Mouse (Mus musculus): Measurements from ENCODE around the gene Nr1h2.

Nr1h2 gene

DNA sequence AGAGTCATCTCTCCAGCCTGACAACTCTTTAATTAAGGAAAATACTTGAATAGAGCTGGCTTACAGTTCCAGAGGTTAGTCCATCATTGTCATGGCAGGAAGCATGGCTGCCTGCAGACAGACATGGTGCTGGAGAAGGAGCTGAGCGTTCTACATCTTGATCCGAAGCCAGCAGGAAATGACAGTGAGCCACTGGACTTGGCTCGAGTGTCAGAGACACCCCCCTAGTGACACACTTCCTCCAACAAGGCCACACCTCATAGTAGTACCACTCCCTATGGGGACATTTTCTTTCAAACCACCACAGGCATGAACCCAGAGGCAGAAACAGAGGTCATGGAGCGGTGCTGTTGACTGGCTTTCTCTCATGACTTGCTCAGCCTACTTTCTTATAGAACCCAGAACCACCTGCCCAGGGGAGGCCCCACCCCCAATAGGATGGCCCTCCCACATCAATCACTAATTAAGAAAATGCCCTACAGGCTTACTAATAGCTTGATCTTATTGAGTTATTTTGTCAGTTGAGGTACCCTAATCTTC lies 30.6 kb upstream of the Nr1h2 start:
- DNase-seq, result no peak

DNA sequence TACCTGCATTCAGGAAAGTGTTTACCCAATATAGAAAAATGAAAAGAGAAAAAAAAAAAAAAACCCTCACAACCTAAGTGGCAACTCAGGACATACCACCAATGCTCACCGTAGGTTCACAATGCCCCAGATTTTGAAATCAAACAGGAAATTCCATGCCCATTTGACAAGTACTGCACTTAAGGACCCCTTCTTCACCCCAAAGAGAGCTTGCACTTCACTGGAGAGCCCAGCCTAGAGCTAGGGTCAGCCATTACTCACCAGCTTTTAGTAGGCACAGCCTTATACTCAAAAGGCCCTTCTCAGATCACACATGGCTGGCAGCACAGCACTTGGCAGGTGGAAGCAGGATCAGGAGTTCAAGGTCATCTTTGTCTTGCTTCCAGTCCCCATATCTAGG lies 29.4 kb upstream of the Nr1h2 start:
- DNase-seq, result no peak

- no peak for DNase-seq
These were observed 29.0 kb upstream of the Nr1h2 start for GRCm38 (mm10) chr7:44582709-44583108.

DNA sequence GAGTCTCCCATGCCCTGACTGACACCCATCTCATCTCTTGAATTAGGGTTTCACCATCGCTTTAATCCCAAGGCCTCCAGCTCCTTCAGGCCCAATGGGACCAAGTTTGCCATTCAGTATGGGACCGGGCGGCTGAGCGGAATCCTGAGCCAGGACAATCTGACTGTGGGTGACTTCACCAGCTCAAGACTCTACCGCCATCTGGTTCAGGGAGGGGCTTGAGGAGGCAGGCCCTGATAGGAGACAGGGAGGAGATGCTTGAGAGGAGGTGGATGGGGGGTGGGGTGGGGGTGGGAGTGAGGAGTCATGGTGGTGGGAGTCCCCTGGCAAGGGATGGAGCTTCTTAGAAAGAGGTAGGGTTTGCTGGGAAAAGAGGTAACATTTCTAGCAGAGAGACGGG lies 27.9 kb upstream of the Nr1h2 start:
- DNase-seq, result no peak

DNA sequence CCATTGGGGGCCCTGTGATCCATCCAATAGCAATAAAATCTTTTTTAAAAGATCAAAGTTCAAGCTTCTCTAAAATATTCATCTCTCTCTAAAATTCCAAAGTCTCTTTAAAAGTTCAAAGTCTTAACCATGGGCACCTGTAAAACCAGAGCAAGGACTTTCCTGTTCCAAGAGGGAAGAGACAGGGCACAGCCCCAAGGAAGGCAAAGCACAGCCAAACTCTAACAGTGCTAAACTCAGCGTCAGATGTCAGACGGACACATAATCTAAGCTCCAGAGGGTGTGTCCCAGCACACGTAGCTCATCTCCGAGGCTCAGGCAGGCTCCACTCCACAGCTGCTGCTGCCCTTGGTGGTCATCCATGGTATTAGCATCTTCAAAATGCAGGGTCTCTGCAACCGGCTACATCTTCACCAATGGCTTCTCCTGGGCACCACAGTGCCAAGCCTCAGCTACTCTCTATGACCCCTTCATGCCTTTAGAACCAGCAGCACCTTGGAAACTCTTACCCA lies 22.6 kb upstream of the Nr1h2 start:
- peak; percentile 74 for DNase-seq

DNA sequence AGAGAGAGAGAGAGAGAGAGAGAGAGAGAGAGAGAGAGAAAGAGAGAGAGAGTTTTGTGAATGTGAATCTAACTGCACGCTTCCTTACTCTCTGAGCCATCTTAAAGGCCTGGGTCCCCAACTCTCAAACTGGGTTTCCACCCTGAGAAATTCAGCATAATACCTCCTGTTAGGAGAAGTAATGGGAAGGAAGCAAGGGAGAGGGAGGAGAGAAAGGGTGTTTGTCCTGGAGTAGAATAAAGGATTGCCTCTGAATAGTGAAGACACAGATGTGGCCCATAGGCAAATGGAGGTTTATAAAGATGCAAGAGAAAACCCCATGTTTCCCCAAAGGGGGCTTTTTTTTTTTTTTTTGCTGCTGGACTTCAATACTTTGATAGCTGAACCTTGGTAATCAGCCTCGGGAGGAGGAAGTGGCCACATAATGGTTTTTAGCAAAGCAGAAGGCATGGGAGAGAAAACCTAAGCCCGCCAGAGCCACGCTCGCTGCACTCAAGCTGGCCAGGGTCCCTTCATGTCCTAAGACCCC lies 19.3 kb upstream of the Nr1h2 start:
- no peak for DNase-seq

- DNase-seq, result peak; percentile 79
These were observed 18.5 kb upstream of the Nr1h2 start, which contains the start of gene Napsa for GRCm38 (mm10) chr7:44572213-44572701. TSS of gene Napsa (plus strand) at chr7:44572380.

DNA sequence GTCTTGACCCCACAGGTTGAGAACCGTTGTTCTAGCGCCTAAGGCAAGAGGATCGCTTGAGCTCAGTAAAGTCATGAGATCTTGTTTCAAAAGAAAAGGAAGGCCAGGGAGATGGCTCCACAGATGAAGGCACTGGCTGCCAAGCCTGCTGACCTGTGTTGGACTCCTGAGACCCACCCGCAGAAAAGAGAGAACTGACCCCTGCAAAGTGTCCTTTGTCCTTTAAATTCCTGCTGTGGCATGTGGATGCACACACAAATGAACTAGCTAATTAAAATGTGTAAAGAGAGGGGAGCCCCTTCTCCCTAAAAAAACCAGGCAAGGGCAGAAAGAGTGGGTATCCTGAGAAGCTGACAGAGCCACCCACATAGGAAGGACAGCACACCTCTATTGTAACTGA lies 18.1 kb upstream of the Nr1h2 start:
- peak; percentile 73 for DNase-seq

DNA sequence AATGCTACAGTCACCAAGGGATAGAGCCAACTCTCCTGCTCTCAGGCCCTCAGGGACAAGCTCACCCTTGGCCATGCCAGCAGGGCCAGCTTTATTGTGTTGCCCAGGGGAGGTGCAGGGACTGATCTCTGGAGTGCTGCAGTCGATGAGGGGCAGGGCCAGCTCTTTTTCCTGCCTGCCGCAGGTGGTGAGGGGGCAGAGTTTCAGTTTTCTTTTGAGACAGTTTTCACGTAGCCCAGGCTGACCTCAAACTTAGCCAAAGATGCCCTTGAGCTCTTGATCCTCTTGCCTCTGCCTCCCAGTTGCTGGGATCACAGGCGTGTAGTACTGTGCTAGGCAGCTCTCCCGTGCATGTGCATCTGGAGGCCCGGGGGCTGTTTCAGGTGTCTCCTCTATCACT lies 17.2 kb upstream of the Nr1h2 start:
- no peak for DNase-seq

DNA sequence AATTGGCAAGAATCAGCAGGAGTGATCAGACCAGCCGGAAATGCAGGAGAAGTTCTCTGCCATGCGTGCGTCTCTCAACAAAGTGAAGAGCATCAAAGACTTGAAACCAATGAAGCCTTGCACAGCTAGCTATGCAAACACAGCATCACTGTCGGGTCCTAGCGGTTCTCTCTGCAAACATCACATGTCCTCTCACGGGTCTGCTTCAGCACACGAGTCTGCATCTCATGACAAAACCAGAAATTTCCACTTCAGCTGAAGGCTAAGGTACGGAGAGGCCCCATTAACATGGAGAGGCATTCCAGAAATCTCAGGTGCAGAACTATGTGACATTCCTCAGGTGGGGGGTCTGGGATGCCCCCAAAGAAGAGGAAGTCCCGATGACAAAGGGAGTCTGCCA lies 15.1 kb upstream of the Nr1h2 start:
- DNase-seq, result no peak

DNA sequence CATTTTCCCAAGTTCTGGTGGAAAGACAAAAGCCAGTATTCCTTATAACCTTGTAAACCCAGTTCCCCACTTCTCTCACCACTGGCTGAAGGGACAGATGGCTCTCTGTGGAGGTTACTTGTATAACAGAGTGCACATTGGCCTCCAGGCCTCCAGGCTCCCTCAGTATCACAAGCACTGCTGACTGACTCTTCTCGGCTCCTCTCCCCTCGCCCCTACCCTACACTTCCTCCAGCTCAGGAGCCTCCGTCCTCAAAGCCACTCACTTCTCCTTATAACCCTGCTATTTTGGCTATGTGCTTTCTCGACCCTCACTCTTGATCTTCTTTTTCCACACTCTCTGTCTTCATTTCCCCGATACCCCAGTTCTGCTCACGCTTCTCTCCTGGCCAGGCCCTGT lies 11.7 kb upstream of the Nr1h2 start:
- DNase-seq, result no peak

GRCm38 (mm10) chr7:44564486-44564885 lies 10.7 kb upstream of the Nr1h2 start:
- DNase-seq, result peak; percentile 83

- no peak for DNase-seq
These were observed 9.5 kb upstream of the Nr1h2 start for GRCm38 (mm10) chr7:44563284-44563683.

GRCm38 (mm10) chr7:44560435-44561400 lies 7.0 kb upstream of the Nr1h2 start:
- DNase-seq, result peak; percentile 87

GRCm38 (mm10) chr7:44557629-44558028 lies 3.9 kb upstream of the Nr1h2 start:
- DNase-seq, result no peak

GRCm38 (mm10) chr7:44553196-44553764 lies 471 bp downstream of the Nr1h2 start:
- DNase-seq, result peak; percentile 80

GRCm38 (mm10) chr7:44552141-44552908 lies 1.4 kb downstream of the Nr1h2 start:
- no peak for DNase-seq

DNA sequence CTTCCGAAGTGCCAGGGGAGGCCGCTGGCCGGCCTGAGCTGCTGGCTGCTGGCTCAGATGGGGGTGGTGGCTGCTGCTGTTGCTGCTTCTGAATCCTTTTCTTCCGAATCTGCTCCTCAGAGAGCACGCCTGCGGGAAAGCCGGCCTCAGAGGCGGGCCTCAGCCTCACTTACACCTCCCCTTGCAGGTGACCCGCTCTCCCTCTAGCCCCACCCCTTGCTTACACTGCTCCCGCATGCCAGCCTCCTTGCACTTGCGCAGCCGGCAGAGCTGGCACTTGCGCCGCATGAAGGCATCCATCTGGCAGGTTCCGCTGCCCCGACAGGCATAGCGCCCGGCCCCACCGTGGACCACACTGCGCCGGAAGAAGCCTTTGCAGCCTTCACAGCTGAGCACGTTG lies 2.0 kb downstream of the Nr1h2 start:
- DNase-seq, result no peak

DNA sequence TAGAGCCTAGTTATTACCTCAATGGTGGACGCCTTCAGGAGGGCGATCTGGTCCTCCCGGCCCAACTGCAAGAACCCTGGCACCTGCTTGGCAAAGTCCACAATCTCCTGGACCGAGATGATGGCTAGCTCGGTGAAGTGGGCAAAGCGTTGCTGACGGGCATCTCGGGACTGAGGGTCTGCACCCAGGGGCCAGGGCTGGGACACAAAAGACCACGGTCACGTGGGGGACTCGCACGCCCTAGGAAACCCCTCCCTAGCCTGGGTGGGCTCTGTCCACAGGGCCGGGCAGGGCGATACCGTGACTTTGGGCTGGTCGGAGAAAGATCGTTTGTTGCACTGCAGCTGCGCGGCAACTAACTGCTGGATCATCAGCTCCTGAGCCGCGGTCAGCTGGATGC lies 2.5 kb downstream of the Nr1h2 start:
- DNase-seq, result no peak

- no peak for DNase-seq
These were observed 3.4 kb downstream of the Nr1h2 start for GRCm38 (mm10) chr7:44550409-44550678.

GRCm38 (mm10) chr7:44549621-44550408 lies 3.9 kb downstream of the Nr1h2 start:
- no peak for DNase-seq

GRCm38 (mm10) chr7:44548497-44549087 lies 5.2 kb downstream of the Nr1h2 start, which contains the start of gene Pold1:
TSS of gene Pold1 (minus strand) at chr7:44548849.
- DNase-seq, result peak; percentile 100
